Mouse (Mus musculus) WW6 (cell line): ENCODE data around the gene Osbpl8.

Source experiments
- DNase-seq: peaks from one replicate; pipeline ENCODE4 v3.0.0-alpha.2; 2013; ENCODE audit warnings: low read depth, low spot score

The Osbpl8 gene

DNA sequence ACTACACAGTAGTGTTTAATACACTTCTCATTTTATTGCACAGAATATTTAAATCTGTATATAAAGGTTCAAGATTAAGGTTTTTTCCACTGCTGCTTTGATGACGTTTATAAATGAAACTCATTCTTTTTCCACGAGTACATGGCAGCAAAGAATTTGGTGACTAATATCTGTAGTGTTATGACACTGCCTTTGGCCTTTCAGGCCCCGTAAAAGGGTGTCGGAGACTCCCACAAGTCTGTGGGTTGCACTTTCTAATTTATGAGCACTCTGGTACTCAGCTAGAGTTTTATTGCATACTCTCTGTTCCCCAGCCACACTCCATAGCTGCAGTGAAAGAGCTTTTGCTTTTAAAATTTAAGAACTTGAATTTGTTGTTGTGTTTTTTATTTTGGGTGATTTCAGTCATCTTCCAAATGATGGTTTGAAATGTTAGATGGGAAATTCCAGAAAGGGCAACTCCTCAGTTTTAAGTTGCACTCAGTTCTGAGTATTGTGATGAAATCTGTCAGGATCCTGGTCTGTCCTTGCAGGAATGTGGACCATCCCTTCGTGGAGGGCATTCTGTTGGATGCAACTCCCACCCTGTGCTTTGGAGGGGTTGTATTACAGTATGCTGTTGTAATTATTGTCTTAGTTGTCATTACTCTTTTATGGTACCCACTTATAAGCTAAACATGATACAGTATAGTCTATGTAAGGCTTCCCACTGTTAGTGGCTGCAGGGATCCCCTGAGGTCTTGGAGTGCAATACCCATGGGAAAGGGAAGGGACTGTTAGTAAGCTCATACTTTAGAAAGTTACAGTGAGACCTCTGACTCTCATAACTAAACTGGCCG, 70.1 kb downstream of the Osbpl8 start:
- DNase-seq: no peak

DNA sequence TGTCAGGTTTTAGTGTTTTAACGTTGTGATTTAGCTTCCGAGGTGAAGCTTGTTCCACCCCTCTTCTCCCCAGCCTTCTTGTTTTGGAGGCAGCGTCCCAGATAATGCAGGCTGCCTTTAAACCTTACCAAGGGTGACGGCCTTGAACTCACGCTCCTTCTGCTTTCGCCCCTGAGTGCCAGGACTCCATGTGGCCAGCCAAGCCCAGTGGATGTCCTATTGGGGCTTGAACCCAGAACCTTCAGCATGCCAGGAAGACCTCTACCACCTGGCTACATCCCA, 70.7 kb downstream of the Osbpl8 start:
- DNase-seq: no peak

DNA sequence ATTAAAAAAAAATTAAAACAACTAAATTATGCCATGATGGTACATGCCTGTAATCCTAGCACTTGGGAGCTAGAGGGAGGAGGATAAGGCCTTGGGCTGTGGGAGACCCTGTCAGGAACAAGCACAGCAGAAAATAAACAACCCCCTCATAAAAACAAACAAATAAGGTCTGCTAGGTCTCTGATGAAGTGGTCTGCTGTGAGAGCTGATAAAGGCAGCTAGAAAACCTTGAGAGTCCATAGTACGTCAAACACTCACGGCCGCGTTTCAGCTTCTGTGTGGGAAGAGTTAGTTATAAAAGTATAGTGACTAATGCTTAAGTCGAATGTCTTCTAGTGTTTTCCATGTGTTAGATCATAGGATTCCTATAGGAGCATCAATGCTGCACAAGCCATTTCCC, 72.9 kb downstream of the Osbpl8 start:
- no peak for DNase-seq

DNA sequence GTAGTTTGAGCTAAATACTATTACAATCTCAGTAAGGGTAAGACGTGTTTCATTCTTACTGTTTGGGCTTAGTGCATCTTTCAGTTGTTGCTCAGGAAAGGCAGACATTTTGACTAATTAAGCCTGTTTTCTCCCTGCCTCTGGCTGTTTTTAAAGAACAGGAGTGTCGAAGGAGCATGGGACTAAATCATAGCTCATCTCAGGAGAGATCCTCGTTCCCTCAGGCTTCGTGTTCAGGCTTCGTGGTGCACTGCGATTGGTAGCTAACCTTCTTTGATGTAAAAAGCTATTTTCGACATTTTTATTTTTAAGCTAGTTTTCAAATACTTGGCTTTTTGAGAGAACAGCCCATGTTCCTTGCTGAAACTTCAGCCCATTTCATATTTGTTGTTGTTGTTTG, 78.1 kb downstream of the Osbpl8 start:
- DNase-seq: no peak

GRCm38 (mm10) chr10:111247609-111248008, 83.1 kb downstream of the Osbpl8 start:
- DNase-seq: no peak

DNA sequence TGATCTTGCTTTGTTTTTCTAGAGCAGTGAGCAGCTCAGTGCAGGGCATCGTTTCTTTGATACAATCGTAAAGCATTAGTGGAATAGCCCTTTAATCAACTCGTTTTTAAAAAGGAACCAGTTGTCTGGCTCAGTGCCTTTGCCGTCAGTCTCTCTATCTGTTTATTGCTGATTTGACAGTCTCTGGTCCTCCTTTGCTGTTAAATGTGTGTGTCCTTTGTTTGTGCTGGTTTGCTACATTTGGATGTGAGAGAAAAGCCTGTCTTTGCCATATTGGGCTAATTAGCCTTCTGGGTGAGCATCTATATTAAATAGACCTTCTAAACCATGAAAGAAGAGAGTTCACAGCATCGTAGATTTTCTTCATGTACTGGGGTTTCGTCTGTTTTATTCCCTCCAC, 83.6 kb downstream of the Osbpl8 start:
- DNase-seq: no peak

GRCm38 (mm10) chr10:111250192-111250591, 85.6 kb downstream of the Osbpl8 start:
- no peak for DNase-seq

DNA sequence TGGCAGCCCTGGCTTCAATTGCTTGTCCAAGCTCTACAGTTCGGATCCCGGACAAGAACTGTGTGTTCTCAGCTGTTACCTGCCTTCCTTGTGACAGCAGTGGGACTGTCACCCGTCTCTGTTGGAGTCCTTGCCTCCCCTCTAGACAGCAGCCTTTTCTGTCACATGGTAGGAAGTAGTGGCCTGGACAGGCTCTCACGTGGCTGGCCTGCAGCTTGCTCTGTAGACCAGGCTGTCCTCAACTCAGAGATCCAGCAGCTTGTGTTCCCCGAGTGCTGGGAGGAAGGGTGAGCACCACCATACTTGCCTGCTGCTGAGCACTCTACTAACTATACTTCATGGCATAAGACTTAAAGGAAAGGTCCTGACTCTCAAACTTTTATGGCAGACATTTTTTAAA, 87.1 kb downstream of the Osbpl8 start:
- no peak for DNase-seq

- DNase-seq: no peak
Measured at GRCm38 (mm10) chr10:111255228-111255627, 90.7 kb downstream of the Osbpl8 start.

GRCm38 (mm10) chr10:111256156-111256555, 91.6 kb downstream of the Osbpl8 start:
- no peak for DNase-seq

DNA sequence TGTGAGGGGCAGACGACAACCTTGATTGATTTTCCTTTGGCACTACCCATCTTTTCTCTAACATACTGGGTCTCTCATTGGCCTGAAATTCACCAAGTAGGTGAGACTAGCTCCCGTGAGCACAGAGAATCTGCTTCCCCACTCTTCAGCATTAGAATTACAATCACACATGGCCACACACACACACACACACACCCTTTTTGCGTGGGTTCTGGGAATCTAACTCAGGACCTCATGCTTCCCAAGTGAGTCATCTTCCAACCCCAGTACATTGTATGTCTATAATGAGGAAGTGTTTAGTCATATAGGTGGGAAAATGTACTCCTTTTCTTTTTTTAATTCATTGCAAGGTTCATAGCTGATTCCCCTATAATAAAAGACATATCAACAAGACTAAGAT, 92.8 kb downstream of the Osbpl8 start:
- no peak for DNase-seq

- no peak for DNase-seq
Measured at GRCm38 (mm10) chr10:111258256-111258655, 93.7 kb downstream of the Osbpl8 start.

- DNase-seq: no peak
Measured at GRCm38 (mm10) chr10:111271687-111272086, 107.1 kb downstream of the Osbpl8 start.

- no peak for DNase-seq
Measured at GRCm38 (mm10) chr10:111272905-111273304, 108.4 kb downstream of the Osbpl8 start.

GRCm38 (mm10) chr10:111273463-111274088, 109.0 kb downstream of the Osbpl8 start:
- DNase-seq: no peak

DNA sequence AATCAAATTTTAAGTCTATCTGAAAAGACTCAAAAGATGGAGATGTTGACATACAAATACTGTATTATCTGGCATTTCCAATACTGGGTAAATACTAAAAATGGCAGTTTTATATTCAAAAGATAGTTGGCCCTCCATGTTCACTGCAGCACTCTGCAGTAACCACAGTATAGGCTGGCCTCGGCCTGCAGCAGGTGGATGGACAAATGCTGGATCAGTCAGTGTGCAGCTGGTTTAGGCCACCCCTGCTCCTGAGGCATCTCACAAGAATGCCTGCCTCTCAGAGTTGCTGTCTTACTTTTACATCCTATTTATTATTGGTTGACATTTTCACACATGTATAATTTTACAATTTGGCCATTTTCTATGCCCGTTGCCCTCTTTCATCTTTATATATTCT, 111.3 kb downstream of the Osbpl8 start:
- no peak for DNase-seq

DNA sequence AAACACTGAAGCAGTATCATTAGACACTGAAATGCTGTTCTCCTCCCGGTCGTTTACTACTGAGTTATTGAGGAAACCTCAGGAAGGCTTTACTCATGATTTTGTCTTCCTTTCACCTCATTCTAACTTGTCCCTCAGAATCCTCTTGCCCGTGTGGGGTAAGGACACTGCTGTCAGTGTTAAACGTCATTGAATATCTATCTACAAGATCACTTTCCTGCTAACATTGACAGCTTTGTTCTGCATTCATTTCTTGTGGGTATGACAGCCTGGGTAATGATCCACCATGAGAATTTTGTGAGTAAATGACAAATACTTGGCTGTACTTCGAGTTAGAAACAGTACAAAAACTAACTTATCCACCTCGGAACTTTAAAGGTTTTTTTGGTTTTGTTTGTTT, 133.1 kb downstream of the Osbpl8 start:
- DNase-seq: no peak

DNA sequence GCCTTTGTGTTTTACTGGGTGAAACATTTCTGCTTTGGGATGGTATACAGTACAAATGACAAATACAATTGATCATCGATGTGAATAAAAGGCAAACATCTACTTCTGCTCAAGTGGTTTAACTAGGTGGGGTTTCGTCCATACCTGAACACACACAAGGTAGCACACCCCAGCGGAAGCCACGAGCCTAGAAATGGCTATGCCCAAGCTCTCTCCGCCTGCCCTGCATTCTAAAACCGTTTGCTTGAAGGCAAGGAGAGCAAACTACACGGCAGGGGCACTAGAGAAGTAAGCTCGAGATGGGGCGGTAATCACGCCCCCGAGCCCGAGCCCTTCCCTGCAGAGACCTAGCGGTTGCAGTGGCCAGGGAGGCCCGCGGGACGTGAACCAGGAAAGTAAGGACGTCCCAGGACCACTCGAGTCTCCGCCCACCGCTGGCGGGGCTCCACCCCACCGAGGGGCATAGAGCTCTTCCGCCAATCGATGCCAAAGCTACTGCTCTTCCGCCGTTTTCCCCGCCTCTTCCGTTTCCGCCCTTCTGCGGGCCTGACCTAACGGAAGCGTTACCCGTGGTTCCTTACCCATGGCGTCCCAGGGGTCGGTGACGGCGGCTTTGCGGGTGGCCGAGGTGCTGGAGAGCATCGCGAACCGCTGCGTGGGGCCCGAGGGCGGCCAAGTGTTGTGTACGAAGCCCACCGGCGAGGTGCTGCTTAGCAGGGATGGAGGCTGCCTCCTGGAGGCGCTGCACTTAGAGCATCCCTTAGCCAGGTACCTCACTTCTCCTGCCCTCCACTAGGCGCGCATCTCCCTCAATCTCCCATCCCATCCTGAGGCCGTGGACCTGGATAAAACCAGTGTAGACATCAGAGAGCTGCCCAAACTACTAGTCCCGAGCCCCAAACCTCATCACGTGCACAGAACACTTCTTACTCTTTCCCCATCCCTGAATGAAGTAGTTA, 133.9 kb downstream of the Osbpl8 start, which contains the start of gene Bbs10:
TSS of gene Bbs10 (plus strand) at position 540 of the 959 bp plus-strand sequence.
- peak; percentile 89 for DNase-seq

- no peak for DNase-seq
Measured at GRCm38 (mm10) chr10:111299591-111299990, 135.0 kb downstream of the Osbpl8 start.

- DNase-seq: no peak
Measured at GRCm38 (mm10) chr10:111301041-111301440, 136.5 kb downstream of the Osbpl8 start.

- DNase-seq: no peak
Measured at GRCm38 (mm10) chr10:111302486-111302885, 137.9 kb downstream of the Osbpl8 start.

- no peak for DNase-seq
Measured at GRCm38 (mm10) chr10:111308850-111309501, 144.4 kb downstream of the Osbpl8 start.
